Mouse (Mus musculus) myocyte (in vitro differentiated cells): ENCODE results near the gene Ranbp1. TPM values are rescaled to one million over a fixed set of nuclear protein-coding genes. Genes with fewer than 3 reads are reported as not detected.

ENCODE experiments used
- H3K27me3 ChIP-seq: one replicate; pipeline ENCODE4 v1.6.1; 2011; ENCODE audit not compliant: control insufficient read depth, insufficient read depth, insufficient read length
- H3K36me3 ChIP-seq: one replicate; pipeline ENCODE4 v1.6.1; 2011; ENCODE audit not compliant: control insufficient read depth, insufficient read depth
- H3K4me2 ChIP-seq: one replicate; pipeline ENCODE4 v1.6.1; 2011; ENCODE audit warnings: low read depth, control low read depth
- H3K4me3 ChIP-seq: one replicate; pipeline ENCODE4 v1.5.1; 2011; ENCODE audit warnings: mild to moderate bottlenecking, control low read depth, moderate library complexity
- H3K79me2 ChIP-seq: one replicate; pipeline ENCODE4 v1.6.1; 2011; ENCODE audit not compliant: control insufficient read depth, insufficient read depth
- H3ac ChIP-seq: one replicate; pipeline ENCODE4 v1.6.1; 2011; ENCODE audit not compliant: control insufficient read depth, insufficient read length
- CEBPB ChIP-seq: IDR thresholded peaks from 2 replicates; pipeline ENCODE4 v1.6.1; 2011; ENCODE audit warnings: mild to moderate bottlenecking, moderate library complexity; ENCODE audit not compliant: poor library complexity, insufficient read depth, severe bottlenecking
- E2F4 ChIP-seq: IDR thresholded peaks from one replicate; pipeline ENCODE4 v1.6.1; 2011; ENCODE audit warnings: mild to moderate bottlenecking, control low read depth, moderate library complexity; ENCODE audit not compliant: insufficient read depth
- MAX ChIP-seq: IDR thresholded peaks from one replicate; pipeline ENCODE4 v1.6.1; 2011; ENCODE audit warnings: low read depth, mild to moderate bottlenecking, control low read depth
- MYOD1 ChIP-seq, 3 experiments: IDR thresholded peaks; one replicate each; pipeline ENCODE4 v1.6.1; 2011; ENCODE audit warnings: control low read depth in 2 of 3, low read depth in 2 of 3, mild to moderate bottlenecking in 2 of 3, moderate library complexity in 1 of 3; ENCODE audit not compliant: insufficient read length in 2 of 3, control insufficient read depth in 1 of 3
- MYOG ChIP-seq, 3 experiments: IDR thresholded peaks; one replicate each; pipeline ENCODE4 v1.6.1; 2011; ENCODE audit warnings: control low read depth in 2 of 3, low read depth in 2 of 3, mild to moderate bottlenecking in 2 of 3; ENCODE audit not compliant: insufficient read length in 2 of 3, control insufficient read depth in 1 of 3, insufficient read depth in 1 of 3
- POLR2A ChIP-seq: IDR thresholded peaks from one replicate; pipeline ENCODE4 v1.6.1; 2011; ENCODE audit warnings: low read depth, mild to moderate bottlenecking, control low read depth, moderate library complexity; ENCODE audit not compliant: insufficient read length
- POLR2AphosphoS2 ChIP-seq: IDR thresholded peaks from one replicate; pipeline ENCODE4 v1.6.1; 2011; ENCODE audit warnings: low read depth, control low read depth; ENCODE audit not compliant: insufficient read length
- REST ChIP-seq: IDR thresholded peaks from one replicate; pipeline ENCODE4 v1.6.1; 2011; ENCODE audit warnings: mild to moderate bottlenecking, control low read depth, moderate library complexity; ENCODE audit not compliant: insufficient read depth, insufficient read length
- SRF ChIP-seq: IDR thresholded peaks from one replicate; pipeline ENCODE4 v1.6.1; 2011; ENCODE audit warnings: low read depth; ENCODE audit not compliant: control insufficient read depth, insufficient read length
- TCF12 ChIP-seq: IDR thresholded peaks from one replicate; pipeline ENCODE4 v1.6.1; 2011; ENCODE audit warnings: mild to moderate bottlenecking, control low read depth; ENCODE audit not compliant: poor library complexity, insufficient read depth, severe bottlenecking
- TCF3 ChIP-seq: IDR thresholded peaks from one replicate; pipeline ENCODE4 v1.6.1; 2011; ENCODE audit warnings: low read depth, control low read depth; ENCODE audit not compliant: insufficient read length
- USF1 ChIP-seq: IDR thresholded peaks from one replicate; pipeline ENCODE4 v1.6.1; 2011; ENCODE audit warnings: low read depth, mild to moderate bottlenecking, control low read depth, moderate library complexity
- polyA plus RNA-seq: library from polyadenylated mRNA; unstranded; fragments of >200 nt; fragmentation: generic; extraction: Trizol; gene quantifications from one replicate; pipeline ENCODE4 v1.2.1, GENCODE M21; 2012; ENCODE audit warnings: missing spikeins

Ranbp1 gene
- polyA plus RNA-seq, 1 experiment: 150 TPM

DNA sequence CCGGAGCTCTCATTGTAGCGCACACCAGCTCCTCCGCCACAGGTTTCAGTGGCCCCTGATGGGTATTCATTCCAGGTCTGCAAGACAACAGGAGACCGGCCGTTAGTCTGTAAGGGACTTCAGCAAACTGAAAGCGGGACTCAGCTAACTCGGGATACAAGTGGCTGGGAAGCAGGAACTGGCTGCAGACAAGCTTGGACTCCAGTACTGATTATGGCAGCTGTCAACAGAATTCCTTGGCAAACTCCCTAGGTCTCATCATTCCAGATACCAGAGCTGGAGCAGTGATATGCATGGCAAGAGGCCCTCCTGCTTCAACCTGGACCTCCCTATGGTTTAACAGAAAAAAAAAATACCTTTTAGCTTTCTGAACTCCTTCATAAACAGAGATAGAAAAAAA is 33.7 kb downstream of the Ranbp1 start:
- Histone ChIP-seq H3ac (no peak overlapping the region), H3K4me3 (no peak overlapping the region), H3K36me3 (no peaks in the 10 kb centered on the region), H3K79me2 (no peaks in the 10 kb centered on the region), H3K4me2 (no peak overlapping the region), H3K27me3 (peaks cover 13% of the 10 kb centered on the region)
- TF ChIP-seq POLR2A (no peak), MYOD1 (IDR thresholded peaks at IDR 0.05; ENCODE audit: control insufficient read depth in 1 of 3, insufficient read length in 2 of 3, low read depth in 2 of 3) (peak in 1 of 3 experiments; percentile 4)

GRCm38 (mm10) chr16:18213689-18214088 is 34.8 kb downstream of the Ranbp1 start:
- no peaks in the 10 kb centered on the region for H3K79me2 ChIP-seq
- no peak overlapping the region for H3K4me3 ChIP-seq
- no peak overlapping the region for H3K4me2 ChIP-seq
- no peak overlapping the region for H3ac ChIP-seq
- TF ChIP-seq MYOD1 (IDR thresholded peaks at IDR 0.05; ENCODE audit: control insufficient read depth in 1 of 3, insufficient read length in 2 of 3, low read depth in 2 of 3) (no peak), REST (no peak), SRF (no peak), MAX (no peak), TCF3 (no peak), POLR2A (no peak), MYOG (IDR thresholded peaks at IDR 0.05; ENCODE audit: control insufficient read depth in 1 of 3, insufficient read depth in 1 of 3, insufficient read length in 2 of 3, low read depth in 2 of 3) (no peak), E2F4 (no peak), TCF12 (no peak), CEBPB (no peak), POLR2AphosphoS2 (no peak), USF1 (no peak)
- no peaks in the 10 kb centered on the region for H3K36me3 ChIP-seq
- peaks cover 21% of the 10 kb centered on the region for H3K27me3 ChIP-seq

DNA sequence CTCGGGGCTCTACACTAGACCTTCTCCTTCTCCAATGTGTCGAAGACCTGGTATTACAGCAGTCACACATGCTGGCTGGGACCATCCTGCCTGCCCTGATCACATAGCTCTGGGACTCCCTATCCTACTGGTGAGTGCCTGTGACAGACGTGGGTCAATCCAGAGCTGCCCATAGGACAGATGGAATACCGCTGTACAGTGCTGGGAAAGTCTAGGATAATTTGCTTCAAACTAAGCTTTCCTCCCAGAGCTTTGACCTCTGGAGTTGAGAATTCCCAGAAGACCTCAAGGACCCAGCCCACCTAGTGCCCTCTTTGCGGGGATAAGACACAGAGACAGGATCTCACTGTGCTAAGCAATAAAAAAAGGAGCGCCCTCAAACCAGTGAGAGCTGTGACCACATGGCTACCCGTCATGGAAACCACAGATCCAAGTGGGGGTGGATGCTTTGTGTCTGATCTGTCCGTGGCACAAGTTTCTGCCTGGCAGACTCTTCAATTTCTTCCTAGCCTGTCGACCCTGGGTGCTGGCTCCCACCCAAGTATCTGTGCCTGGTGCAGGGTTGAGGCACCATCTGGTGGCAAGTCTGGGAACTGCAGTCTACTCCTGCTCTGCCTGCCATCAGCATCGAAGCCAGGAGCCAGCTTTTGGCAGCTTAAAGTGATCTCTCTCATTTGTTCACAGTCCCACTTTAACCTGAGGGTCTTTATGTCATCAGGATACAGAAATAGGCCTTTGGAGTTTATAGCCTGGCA is 36.9 kb downstream of the Ranbp1 start:
- Histone ChIP-seq H3K79me2 (no peaks in the 10 kb centered on the region), H3K4me2 (no peak overlapping the region), H3K27me3 (peaks cover 41% of the 10 kb centered on the region), H3ac (no peak overlapping the region), H3K4me3 (no peak overlapping the region), H3K36me3 (no peaks in the 10 kb centered on the region)
- TF ChIP-seq SRF (no peak), E2F4 (no peak), POLR2AphosphoS2 (no peak), CEBPB (no peak), MYOD1 (IDR thresholded peaks at IDR 0.05; ENCODE audit: control insufficient read depth in 1 of 3, insufficient read length in 2 of 3, low read depth in 2 of 3) (no peak), TCF12 (no peak), REST (no peak), USF1 (no peak), POLR2A (no peak)

DNA sequence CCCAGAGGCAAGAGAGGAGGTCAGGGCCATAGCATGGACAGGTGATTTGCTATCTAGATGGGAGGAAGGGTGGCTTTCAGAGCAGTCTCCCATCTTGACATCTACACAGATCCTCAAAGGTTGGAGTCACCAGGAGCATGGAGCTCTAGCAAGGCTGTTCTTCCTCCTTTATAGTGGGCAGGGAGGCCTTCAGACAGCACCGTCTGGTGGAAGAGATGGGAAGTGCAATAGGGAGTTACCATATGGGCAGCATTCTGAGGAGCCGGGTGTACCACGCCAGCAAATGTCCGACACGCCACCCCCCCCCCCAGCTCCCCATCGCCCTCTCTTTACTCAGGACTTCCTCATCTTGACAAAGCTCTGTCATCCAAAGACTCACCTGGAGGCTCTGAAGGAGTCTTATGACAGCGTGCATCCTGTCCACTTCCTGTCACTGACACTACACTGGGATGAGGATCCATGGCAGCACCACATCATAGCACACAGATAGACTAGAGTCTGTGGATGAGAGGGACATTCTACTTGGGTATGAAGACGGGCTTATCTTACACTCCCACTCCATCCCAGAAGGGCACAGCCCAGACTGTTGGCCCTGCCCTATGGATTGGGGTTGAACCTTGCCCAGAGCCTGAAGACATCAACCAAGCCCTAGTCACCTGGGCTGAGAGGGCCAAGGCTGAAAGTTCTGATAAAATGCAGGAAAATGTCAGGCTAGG is 37.7 kb downstream of the Ranbp1 start:
- Histone ChIP-seq H3K79me2 (no peaks in the 10 kb centered on the region), H3K36me3 (no peaks in the 10 kb centered on the region), H3K4me3 (no peak overlapping the region), H3K4me2 (no peak overlapping the region), H3K27me3 (peaks cover 46% of the 10 kb centered on the region), H3ac (no peak overlapping the region)
- TF ChIP-seq REST: no peak
- no peak for TF ChIP-seq POLR2AphosphoS2
- TF ChIP-seq USF1: no peak
- TF ChIP-seq MAX: no peak
- TF ChIP-seq MYOD1 (IDR thresholded peaks at IDR 0.05; ENCODE audit: control insufficient read depth in 1 of 3, insufficient read length in 2 of 3, low read depth in 2 of 3): no peak
- TF ChIP-seq SRF: no peak
- TF ChIP-seq POLR2A: no peak
- TF ChIP-seq E2F4: no peak
- TF ChIP-seq TCF12: no peak
- TF ChIP-seq TCF3: no peak
- TF ChIP-seq MYOG (IDR thresholded peaks at IDR 0.05; ENCODE audit: control insufficient read depth in 1 of 3, insufficient read depth in 1 of 3, insufficient read length in 2 of 3, low read depth in 2 of 3): no peak
- no peak for TF ChIP-seq CEBPB

DNA sequence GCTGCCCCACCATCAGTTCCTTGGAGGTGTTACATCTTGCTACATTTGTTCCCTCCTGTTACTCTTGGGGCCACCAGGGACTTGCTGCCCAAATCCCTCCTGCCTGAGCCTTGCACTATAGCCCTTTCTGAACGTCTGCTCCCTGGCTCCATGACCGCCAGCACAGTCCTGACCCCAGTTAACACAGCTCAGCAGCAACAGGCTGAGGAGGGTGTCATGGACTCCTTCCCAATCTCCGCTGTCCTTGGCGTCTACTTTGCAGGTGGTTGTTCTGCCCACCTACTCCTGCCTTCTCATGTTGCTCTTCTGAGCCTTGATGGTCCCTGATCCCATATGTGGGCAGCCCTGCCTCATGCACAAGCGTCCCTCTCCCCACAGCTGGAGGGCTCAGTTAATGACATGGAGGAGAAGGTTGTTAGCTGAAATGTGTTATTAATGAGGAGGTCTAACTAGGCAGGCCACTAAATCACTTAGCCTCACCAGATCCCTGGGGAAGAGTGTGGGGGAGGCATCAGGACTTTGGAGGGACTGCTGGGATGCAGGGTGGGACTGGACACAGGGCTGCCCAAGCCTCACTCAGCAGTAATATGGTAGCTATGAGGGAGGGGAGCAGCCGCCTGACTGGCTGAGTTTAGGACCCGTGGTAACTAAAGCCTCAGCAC is 45.0 kb downstream of the Ranbp1 start:
- H3K79me2 ChIP-seq: no peaks in the 10 kb centered on the region
- H3K4me3 ChIP-seq: no peak overlapping the region
- no peak overlapping the region for H3K4me2 ChIP-seq
- no peak overlapping the region for H3ac ChIP-seq
- no peak for TF ChIP-seq MYOD1 (IDR thresholded peaks at IDR 0.05; ENCODE audit: control insufficient read depth in 1 of 3, insufficient read length in 2 of 3, low read depth in 2 of 3)
- no peak for TF ChIP-seq POLR2AphosphoS2
- no peak for TF ChIP-seq TCF3
- no peak for TF ChIP-seq MYOG (IDR thresholded peaks at IDR 0.05; ENCODE audit: control insufficient read depth in 1 of 3, insufficient read depth in 1 of 3, insufficient read length in 2 of 3, low read depth in 2 of 3)
- no peak for TF ChIP-seq POLR2A
- TF ChIP-seq TCF12: no peak
- no peak for TF ChIP-seq SRF
- TF ChIP-seq E2F4: no peak
- TF ChIP-seq USF1: no peak
- TF ChIP-seq CEBPB: no peak
- no peak for TF ChIP-seq REST
- TF ChIP-seq MAX: no peak
- no peaks in the 10 kb centered on the region for H3K36me3 ChIP-seq
- H3K27me3 ChIP-seq: peaks cover 30% of the 10 kb centered on the region
